Mouse (Mus musculus): ENCODE data around the gene Fmnl1. TPM values are rescaled to one million over a fixed set of nuclear protein-coding genes. Genes with fewer than 3 reads are reported as not detected.

Gene Fmnl1
- polyA plus RNA-seq, 1 experiment = 31.7 TPM

- H3K4me1 ChIP-seq (ENCODE audit: control insufficient read depth, insufficient read depth, low read length) = peaks cover 22% of the 10 kb centered on the region
- WGBS = 18% methylated on average over 6 of the region's 6 CpGs
- H3K4me3 ChIP-seq (replicated peaks; ENCODE audit: extremely low read depth, low read depth, low read length) = no peak overlapping the region
- TF ChIP-seq POLR2A (IDR thresholded peaks at IDR 0.05; ENCODE audit: borderline replicate concordance, extremely low read depth, low read depth, low read length) (no peak), CTCF (IDR thresholded peaks at IDR 0.05; ENCODE audit: insufficient read depth, low read length) (no peak)
- DNase-seq = peak; percentile 24
These were observed 30.2 kb upstream of the Fmnl1 start for GRCm38 (mm10) chr11:103140763-103141100.

DNA sequence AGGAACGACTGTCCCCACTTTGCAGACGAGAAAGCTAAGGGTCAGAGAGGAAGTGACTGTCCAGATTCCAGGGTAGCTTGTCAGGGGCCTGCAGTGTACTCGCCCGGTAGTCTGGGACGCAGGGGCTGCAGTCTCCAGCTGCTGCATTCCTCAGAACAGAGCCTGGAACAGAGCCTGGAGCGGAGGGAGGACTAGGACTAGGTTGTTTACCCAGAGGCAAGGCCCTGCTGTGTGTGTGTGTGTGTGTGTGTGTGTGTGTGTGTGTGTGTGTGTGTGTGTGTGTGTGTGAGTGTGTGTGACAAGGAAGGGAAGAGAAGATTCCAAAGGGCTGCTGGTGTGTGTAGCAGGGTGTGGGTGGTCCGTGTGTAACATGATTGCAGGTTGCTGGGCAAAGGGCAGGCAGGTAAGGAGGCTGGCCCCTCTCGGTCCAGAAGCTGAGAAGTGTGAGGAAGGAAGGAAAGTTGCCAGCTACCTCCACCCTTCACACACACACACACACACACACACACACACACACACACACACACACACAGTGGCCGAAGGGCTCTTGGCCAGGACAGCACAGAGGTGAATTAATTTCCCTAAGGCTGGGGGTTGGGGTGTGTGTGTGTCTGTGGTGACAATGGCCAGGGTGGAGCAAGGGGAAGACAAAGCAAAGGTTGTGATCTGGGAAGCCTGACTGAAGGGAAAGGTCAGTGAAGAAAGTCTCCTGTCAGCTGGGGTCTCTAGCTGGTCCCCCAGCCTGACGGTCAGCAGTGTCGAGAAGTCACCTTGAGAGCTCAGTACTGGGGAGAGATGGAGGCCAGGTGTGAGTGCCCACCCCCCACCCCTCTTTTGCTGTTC lies 29.6 kb upstream of the Fmnl1 start:
- TF ChIP-seq POLR2A (IDR thresholded peaks at IDR 0.05; ENCODE audit: borderline replicate concordance, extremely low read depth, low read depth, low read length) (peak; percentile 34; the same call in 1 of the 2 replicates), CTCF (IDR thresholded peaks at IDR 0.05; ENCODE audit: insufficient read depth, low read length) (no peak)
- Histone ChIP-seq H3K4me1 (ENCODE audit: control insufficient read depth, insufficient read depth, low read length) (peaks cover 22% of the 10 kb centered on the region), H3K4me3 (replicated peaks; ENCODE audit: extremely low read depth, low read depth, low read length) (no peak overlapping the region)
- WGBS = 17% methylated on average over 11 of the region's 11 CpGs
- peak; percentile 63 for DNase-seq

DNA sequence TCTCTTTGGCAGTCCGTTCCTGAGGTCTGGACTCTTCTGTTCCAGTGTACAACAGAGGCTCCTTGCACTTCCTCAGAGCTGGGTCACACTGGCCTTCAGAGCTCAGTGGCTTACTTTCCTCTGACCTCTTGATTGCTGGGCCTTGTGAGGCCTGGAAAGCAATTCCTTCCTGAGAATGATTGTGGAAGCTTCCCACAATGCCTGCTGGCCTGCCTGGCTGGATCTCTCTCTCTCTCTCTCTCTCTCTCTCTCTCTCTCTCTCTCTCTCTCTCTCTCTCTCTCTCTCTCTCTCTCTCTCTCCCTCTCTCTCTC lies 29.0 kb upstream of the Fmnl1 start:
- H3K4me3 ChIP-seq (replicated peaks; ENCODE audit: extremely low read depth, low read depth, low read length) = no peak overlapping the region
- peak; percentile 26 for DNase-seq
- TF ChIP-seq POLR2A (IDR thresholded peaks at IDR 0.05; ENCODE audit: borderline replicate concordance, extremely low read depth, low read depth, low read length) (no peak), CTCF (IDR thresholded peaks at IDR 0.05; ENCODE audit: insufficient read depth, low read length) (no peak)
- peaks cover 22% of the 10 kb centered on the region for H3K4me1 ChIP-seq (ENCODE audit: control insufficient read depth, insufficient read depth, low read length)
- 6% methylated on average over 1 of the region's 1 CpGs for WGBS

GRCm38 (mm10) chr11:103142441-103143182 lies 28.3 kb upstream of the Fmnl1 start:
- peaks cover 22% of the 10 kb centered on the region for H3K4me1 ChIP-seq (ENCODE audit: control insufficient read depth, insufficient read depth, low read length)
- no peak for TF ChIP-seq CTCF (IDR thresholded peaks at IDR 0.05; ENCODE audit: insufficient read depth, low read length)
- no peak; the same call in 1 of the 2 replicates for TF ChIP-seq POLR2A (IDR thresholded peaks at IDR 0.05; ENCODE audit: borderline replicate concordance, extremely low read depth, low read depth, low read length)
- H3K4me3 ChIP-seq (replicated peaks; ENCODE audit: extremely low read depth, low read depth, low read length) = peak overlapping the region; percentile 31
- DNase-seq = peak; percentile 70
- WGBS = 12% methylated on average over 8 of the region's 8 CpGs

DNA sequence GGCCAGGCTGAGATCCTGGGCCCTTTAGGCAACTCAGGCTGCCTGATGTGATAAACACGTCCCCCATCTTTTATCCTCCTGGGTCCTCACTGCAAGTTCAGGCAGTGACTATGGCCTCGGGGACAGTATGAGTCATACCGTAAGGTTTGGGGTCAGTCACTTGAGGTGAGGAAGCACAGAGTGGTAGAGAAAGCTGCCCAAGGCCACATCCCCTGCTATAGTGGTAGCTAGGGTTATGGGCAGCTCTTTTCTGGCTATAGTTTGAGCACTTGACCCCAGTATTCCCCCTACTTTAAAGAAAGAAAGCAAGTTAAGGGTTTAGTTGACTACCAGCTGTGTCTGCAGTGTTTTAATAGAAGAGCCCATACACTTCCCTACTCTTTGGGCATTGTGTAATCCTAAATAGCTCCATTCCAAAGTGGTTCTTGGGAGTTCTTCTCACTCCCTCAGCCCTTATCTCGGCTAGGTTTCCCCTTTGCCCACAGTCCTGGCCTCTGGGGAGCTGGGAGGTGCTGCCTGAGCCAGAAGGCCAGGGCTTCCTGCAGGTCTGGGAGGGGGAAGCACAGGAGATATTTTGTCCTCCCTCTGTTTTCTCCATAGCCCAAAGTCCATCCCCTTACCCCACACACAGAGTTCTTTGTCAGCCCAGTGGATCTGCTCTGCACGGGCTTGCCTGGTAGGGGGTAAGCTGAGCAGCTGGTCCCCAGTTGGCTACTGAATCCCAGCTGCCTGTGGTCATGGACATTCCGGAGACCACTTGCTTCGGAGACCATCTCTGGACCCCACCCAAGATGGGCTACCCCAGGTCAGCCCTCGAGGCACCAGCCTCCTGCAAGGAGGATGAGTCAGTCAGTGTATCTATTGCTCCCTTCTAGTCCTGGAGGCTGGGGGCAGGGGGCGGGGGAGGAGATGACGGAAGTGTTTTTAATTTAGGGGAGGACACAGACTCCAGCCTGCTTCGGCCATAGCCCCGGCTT lies 26.3 kb upstream of the Fmnl1 start:
- 55% methylated on average over 12 of the region's 12 CpGs for WGBS
- DNase-seq = no peak
- Histone ChIP-seq H3K4me3 (replicated peaks; ENCODE audit: extremely low read depth, low read depth, low read length) (no peak overlapping the region), H3K4me1 (ENCODE audit: control insufficient read depth, insufficient read depth, low read length) (peaks cover 22% of the 10 kb centered on the region)
- no peak for TF ChIP-seq POLR2A (IDR thresholded peaks at IDR 0.05; ENCODE audit: borderline replicate concordance, extremely low read depth, low read depth, low read length)
- no peak for TF ChIP-seq CTCF (IDR thresholded peaks at IDR 0.05; ENCODE audit: insufficient read depth, low read length)

GRCm38 (mm10) chr11:103146386-103146785 lies 24.5 kb upstream of the Fmnl1 start:
- WGBS = 80% methylated on average over 4 of the region's 4 CpGs
- peaks cover 12% of the 10 kb centered on the region for H3K4me1 ChIP-seq (ENCODE audit: control insufficient read depth, insufficient read depth, low read length)
- no peak for DNase-seq
- TF ChIP-seq CTCF (IDR thresholded peaks at IDR 0.05; ENCODE audit: insufficient read depth, low read length) (no peak), POLR2A (IDR thresholded peaks at IDR 0.05; ENCODE audit: borderline replicate concordance, extremely low read depth, low read depth, low read length) (no peak)
- no peak overlapping the region for H3K4me3 ChIP-seq (replicated peaks; ENCODE audit: extremely low read depth, low read depth, low read length)

DNA sequence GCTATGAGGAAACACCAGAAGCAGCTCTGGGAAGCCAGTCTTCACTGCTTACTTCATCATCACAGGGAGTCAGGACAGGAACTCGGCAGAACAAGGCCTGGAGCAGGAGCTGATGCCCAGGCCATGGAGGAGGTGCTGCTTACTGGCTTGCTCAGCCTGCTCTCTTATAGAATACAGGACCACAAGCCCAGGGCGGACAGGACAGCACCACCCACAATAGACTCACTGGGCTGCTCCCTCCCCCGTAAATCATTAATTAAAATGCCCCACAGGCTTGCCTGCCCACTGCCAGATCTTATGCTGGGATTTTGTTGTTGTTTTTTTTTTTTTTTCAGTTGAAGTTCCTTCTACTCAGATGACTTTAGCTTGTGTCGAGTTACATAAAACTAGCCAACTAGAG lies 23.1 kb upstream of the Fmnl1 start:
- 72% methylated on average over 4 of the region's 4 CpGs for WGBS
- TF ChIP-seq CTCF (IDR thresholded peaks at IDR 0.05; ENCODE audit: insufficient read depth, low read length) = no peak
- no peak for TF ChIP-seq POLR2A (IDR thresholded peaks at IDR 0.05; ENCODE audit: borderline replicate concordance, extremely low read depth, low read depth, low read length)
- no peak for DNase-seq

GRCm38 (mm10) chr11:103149771-103150170 lies 21.1 kb upstream of the Fmnl1 start:
- no peak for TF ChIP-seq CTCF (IDR thresholded peaks at IDR 0.05; ENCODE audit: insufficient read depth, low read length)
- TF ChIP-seq POLR2A (IDR thresholded peaks at IDR 0.05; ENCODE audit: borderline replicate concordance, extremely low read depth, low read depth, low read length) = no peak
- no peak overlapping the region for H3K4me3 ChIP-seq (replicated peaks; ENCODE audit: extremely low read depth, low read depth, low read length)
- DNase-seq = no peak
- H3K4me1 ChIP-seq (ENCODE audit: control insufficient read depth, insufficient read depth, low read length) = no peaks in the 10 kb centered on the region
- WGBS = 97% methylated on average over 4 of the region's 4 CpGs

More for the DNA sequence above, 23.1 kb upstream of the Fmnl1 start:
- peaks cover 3% of the 10 kb centered on the region; the same call in 1 of the 2 replicates for H3K4me1 ChIP-seq (ENCODE audit: control insufficient read depth, insufficient read depth, low read length)
- no peak overlapping the region for H3K4me3 ChIP-seq (replicated peaks; ENCODE audit: extremely low read depth, low read depth, low read length)
